Mouse (Mus musculus) ES-Bruce4 (cell line): ENCODE measurements at regions not wholly inside any gene's neighbourhood (a gene's known extent, or its start where the extent isn't known, plus 50 kb on each side); places are given as distances from the start of the nearest gene placed in this dataset.

Source experiments
- H3K27ac ChIP-seq: 2 replicates; pipeline ENCODE4 v1.5.1; 2012; ENCODE audit warnings: low read length, inconsistent platforms; ENCODE audit not compliant: insufficient read depth
- H3K27me3 ChIP-seq: 2 replicates; pipeline ENCODE4 v1.6.1; 2012; ENCODE audit warnings: mild to moderate bottlenecking, low read length, inconsistent platforms; ENCODE audit not compliant: control insufficient read depth, poor library complexity, insufficient read depth, severe bottlenecking
- H3K36me3 ChIP-seq: 2 replicates; pipeline ENCODE4 v1.6.1; 2012; ENCODE audit warnings: inconsistent platforms, mild to moderate bottlenecking, low read length, moderate library complexity; ENCODE audit not compliant: control insufficient read depth, poor library complexity, insufficient read depth, severe bottlenecking
- H3K4me1 ChIP-seq: one replicate; pipeline ENCODE4 v1.8.1; 2011; ENCODE audit warnings: low read length; ENCODE audit not compliant: control insufficient read depth, insufficient read depth
- H3K4me3 ChIP-seq: 2 replicates; pipeline ENCODE4 v1.5.1; 2011; ENCODE audit warnings: low read depth, mild to moderate bottlenecking, low read length
- H3K9ac ChIP-seq: 2 replicates; pipeline ENCODE4 v1.6.1; 2012; ENCODE audit warnings: low read depth, mild to moderate bottlenecking, inconsistent platforms; ENCODE audit not compliant: poor library complexity, severe bottlenecking
- H3K9me3 ChIP-seq: replicated peaks from 2 replicates; pipeline ENCODE4 v1.6.1; 2012; ENCODE audit warnings: mild to moderate bottlenecking, low read length, inconsistent platforms; ENCODE audit not compliant: control insufficient read depth, poor library complexity, insufficient read depth, severe bottlenecking
- CTCF ChIP-seq: IDR thresholded peaks from one replicate; pipeline ENCODE4 v1.8.1; 2011; ENCODE audit warnings: low read depth, low read length
- EP300 ChIP-seq: IDR thresholded peaks from 2 replicates; pipeline ENCODE4 v1.6.1; 2011; ENCODE audit warnings: low read depth, low read length; ENCODE audit not compliant: insufficient read depth
- POLR2A ChIP-seq: IDR thresholded peaks from one replicate; pipeline ENCODE4 v1.8.1; 2011; ENCODE audit warnings: low read length; ENCODE audit not compliant: insufficient read depth

- Histone ChIP-seq H3K36me3 (no peaks in the 10 kb centered on the region), H3K4me3 (no peak overlapping the region), H3K27me3 (no peaks in the 10 kb centered on the region), H3K9me3 (no peaks in the 10 kb centered on the region), H3K4me1 (no peaks in the 10 kb centered on the region), H3K27ac (no peak overlapping the region), H3K9ac (no peak overlapping the region)
- TF ChIP-seq EP300 (no peak), CTCF (no peak), POLR2A (no peak)
Measured at GRCm38 (mm10) chr16:5429466-5429865, 173.7 kb upstream of the Eef2kmt start.

- no peaks in the 10 kb centered on the region for H3K9me3 ChIP-seq
- H3K36me3 ChIP-seq, result no peaks in the 10 kb centered on the region
- no peak overlapping the region for H3K27ac ChIP-seq
- H3K4me3 ChIP-seq, result no peak overlapping the region
- H3K4me1 ChIP-seq, result no peaks in the 10 kb centered on the region
- TF ChIP-seq CTCF (no peak), EP300 (no peak)
- H3K9ac ChIP-seq, result no peak overlapping the region
- no peaks in the 10 kb centered on the region for H3K27me3 ChIP-seq
Measured at GRCm38 (mm10) chr16:5425908-5426307, 170.1 kb upstream of the Eef2kmt start.

DNA sequence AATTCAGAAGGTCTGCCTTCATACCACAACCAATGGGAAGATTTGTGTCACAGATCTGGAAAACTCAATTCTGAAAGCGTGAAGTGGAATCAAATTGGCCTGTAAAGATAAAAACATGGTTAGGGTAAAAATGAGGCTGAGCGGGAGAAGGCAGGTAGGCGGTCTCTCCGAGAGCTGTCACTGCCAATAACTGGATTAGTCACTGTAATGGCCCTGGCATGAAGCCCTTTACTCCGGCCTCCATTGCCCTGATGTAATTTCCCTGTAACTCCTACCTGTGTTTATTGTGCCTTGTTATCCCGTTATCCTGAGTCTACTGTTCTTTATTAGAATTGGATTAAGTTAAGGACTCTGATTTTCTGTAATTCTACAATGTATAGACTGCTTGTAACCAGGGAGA is 166.3 kb upstream of the Eef2kmt start:
- no peak overlapping the region for H3K4me3 ChIP-seq
- no peaks in the 10 kb centered on the region for H3K9me3 ChIP-seq
- H3K27ac ChIP-seq, result no peak overlapping the region
- no peaks in the 10 kb centered on the region for H3K36me3 ChIP-seq
- no peak overlapping the region for H3K9ac ChIP-seq
- TF ChIP-seq CTCF (no peak), POLR2A (no peak), EP300 (no peak)
- no peaks in the 10 kb centered on the region for H3K4me1 ChIP-seq
- no peaks in the 10 kb centered on the region for H3K27me3 ChIP-seq

DNA sequence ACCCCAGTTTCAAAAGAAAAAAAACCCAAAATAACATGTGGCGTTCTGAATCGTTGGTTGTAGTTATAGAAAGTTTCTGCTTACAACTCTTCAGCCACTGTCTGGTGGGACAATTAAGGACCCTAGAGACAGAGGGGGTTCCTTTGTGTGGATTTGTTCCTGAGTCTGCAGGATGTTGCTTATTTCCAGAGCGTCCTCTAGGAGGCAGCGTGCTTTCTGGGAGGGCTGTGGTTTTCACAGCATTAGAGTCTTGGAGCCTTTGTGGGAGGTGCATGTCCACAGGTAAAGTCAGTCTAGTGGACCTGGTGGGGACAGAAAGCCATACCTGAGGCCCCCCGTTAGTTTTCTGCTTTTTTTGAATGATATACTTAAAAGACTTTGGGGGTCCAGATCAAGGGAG is 165.8 kb upstream of the Eef2kmt start:
- Histone ChIP-seq H3K9ac (no peak overlapping the region), H3K4me3 (no peak overlapping the region), H3K36me3 (no peaks in the 10 kb centered on the region), H3K9me3 (no peaks in the 10 kb centered on the region), H3K27me3 (no peaks in the 10 kb centered on the region), H3K4me1 (no peaks in the 10 kb centered on the region), H3K27ac (no peak overlapping the region)
- no peak for TF ChIP-seq POLR2A
- TF ChIP-seq CTCF, result peak; percentile 23
- TF ChIP-seq EP300, result no peak

- H3K27ac ChIP-seq, result no peak overlapping the region
Measured at GRCm38 (mm10) chr16:5419467-5419866, 163.7 kb upstream of the Eef2kmt start.

DNA sequence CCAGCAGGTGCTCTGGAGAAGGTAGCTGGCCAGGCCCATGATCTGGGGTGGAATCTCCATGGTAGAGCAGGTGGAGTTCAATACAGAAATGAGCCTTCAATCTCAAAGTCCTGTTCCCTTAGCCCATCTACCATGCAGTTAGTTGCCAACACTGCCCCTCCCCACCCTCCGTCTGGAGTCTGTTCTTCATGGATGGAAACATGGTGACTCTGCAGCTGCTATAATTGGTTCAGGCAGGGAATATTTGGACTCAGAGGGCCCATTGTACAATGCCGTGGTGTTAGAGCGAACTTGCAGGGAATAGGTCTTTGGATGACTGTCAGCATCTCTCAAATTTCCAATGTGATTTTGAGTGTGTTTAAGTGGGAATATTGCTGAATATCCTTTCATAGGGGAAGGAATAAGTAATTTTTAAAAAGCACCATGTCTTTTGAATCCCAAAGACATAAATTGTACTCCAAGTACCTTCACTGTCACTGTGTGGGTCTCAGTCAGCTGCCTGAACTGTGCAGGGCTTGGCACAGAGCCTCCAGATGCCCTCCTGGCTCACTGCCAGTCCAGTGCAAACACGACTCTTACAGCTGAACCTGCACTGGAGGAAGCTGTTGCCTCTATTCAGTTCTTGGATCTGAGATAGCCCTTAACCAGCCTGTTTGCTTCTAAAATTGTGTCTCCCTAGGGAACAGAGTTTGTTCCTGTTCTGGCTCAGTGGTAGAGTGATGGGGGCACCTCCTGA is 162.8 kb upstream of the Eef2kmt start:
- Histone ChIP-seq H3K4me3 (no peak overlapping the region), H3K27me3 (no peaks in the 10 kb centered on the region), H3K9ac (no peak overlapping the region), H3K4me1 (no peaks in the 10 kb centered on the region), H3K36me3 (no peaks in the 10 kb centered on the region), H3K27ac (no peak overlapping the region), H3K9me3 (no peaks in the 10 kb centered on the region)
- TF ChIP-seq CTCF, result no peak

More at GRCm38 (mm10) chr16:5419467-5419866, 163.7 kb upstream of the Eef2kmt start:
- Histone ChIP-seq H3K4me3 (no peak overlapping the region), H3K4me1 (no peaks in the 10 kb centered on the region), H3K36me3 (no peaks in the 10 kb centered on the region), H3K27me3 (no peaks in the 10 kb centered on the region), H3K9ac (no peak overlapping the region), H3K9me3 (no peaks in the 10 kb centered on the region)
- no peak for TF ChIP-seq CTCF
